Comparison of ENCODE assay signal across 9 mouse cellular contexts in the genomic region with DNA sequence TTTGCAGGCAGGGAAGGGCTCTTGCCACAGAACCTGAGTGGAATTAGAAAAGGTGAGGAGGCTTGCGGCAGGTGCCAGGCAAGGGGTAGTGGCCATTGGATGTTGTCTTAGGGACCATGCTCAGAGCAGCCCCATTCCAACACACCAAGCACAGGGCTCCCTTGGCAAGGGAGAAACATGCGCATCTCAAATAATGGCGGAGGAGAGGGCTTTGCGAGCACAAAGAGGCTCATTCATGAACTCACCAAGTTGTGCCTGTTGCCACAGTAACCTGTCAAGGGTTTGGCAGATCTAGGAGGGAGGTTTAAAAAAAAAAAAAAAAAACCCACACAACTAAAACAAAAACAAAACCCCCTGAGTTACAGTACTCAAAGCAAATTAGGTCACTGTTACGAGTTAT.
DNase-seq lines count a peak whose midpoint lies in the region; ATAC-seq and TF ChIP-seq lines count a peak whose summit lies in the region.
"Had no signal": no experiment of that assay in that cellular context is flagged by ENCODE, and none has a peak within 500 bp of the region (broad histone marks: within the 10 kb centered on the region; RNA-seq: fewer than 3 reads in every experiment).

No protein-coding gene starts in this region.

- intact Hi-C loops in left cerebral cortex, adult 2 months (cut with DNase I), result no loop called here

- no peak overlapping the region for H3K9ac ChIP-seq in embryonic facial prominence, embryonic 15.5 days
- no peak overlapping the region for H3K9ac ChIP-seq in liver, embryonic 11.5 days (ENCODE audit: low read depth, low read length)
- no peak overlapping the region for H3K9ac ChIP-seq in liver, embryonic 12.5 days

- H3K27ac ChIP-seq in left cerebral cortex, adult 2 months, result peak overlapping the region; percentile 74
- no peak overlapping the region for H3K27ac ChIP-seq in embryonic facial prominence, embryonic 15.5 days (replicated peaks)
- peak overlapping the region; percentile 46; the same call in 1 of the 2 replicates for H3K27ac ChIP-seq in olfactory bulb, adult 2 months (ENCODE audit: insufficient read depth, low read depth, low read length)
- H3K27ac ChIP-seq in liver, embryonic 11.5 days (ENCODE audit: low read depth, low read length), result no peak overlapping the region
- H3K27ac ChIP-seq in liver, embryonic 12.5 days, result no peak overlapping the region

- ATAC-seq in embryonic facial prominence, embryonic 15.5 days (ENCODE audit: insufficient number of reproducible peaks, low FRiP score, low TSS enrichment, low read depth), result no peak
- no peak for ATAC-seq in liver, embryonic 11.5 days (replicated peaks; ENCODE audit: low FRiP score)
- no peak for ATAC-seq in liver, embryonic 12.5 days

- WGBS in embryonic facial prominence, embryonic 15.5 days, result 34% methylated on average over 5 of the region's 5 CpGs
- WGBS in olfactory bulb, adult 2 months, result 28% methylated on average over 5 of the region's 5 CpGs
- 77% methylated on average over 5 of the region's 5 CpGs for WGBS in liver, embryonic 11.5 days
- 67% methylated on average over 5 of the region's 5 CpGs for WGBS in liver, embryonic 12.5 days (ENCODE audit: insufficient replicate concordance)

- H3K4me1 ChIP-seq in embryonic facial prominence, embryonic 15.5 days, result 0 out of 2 replicates have a peak, but pooled peaks cover 8% of the 10 kb centered on the region
- peaks cover 17% of the 10 kb centered on the region for H3K4me1 ChIP-seq in olfactory bulb, adult 2 months (ENCODE audit: control insufficient read depth, insufficient read depth, low read length)
- no peaks in the 10 kb centered on the region for H3K4me1 ChIP-seq in liver, embryonic 11.5 days (replicated peaks; ENCODE audit: control insufficient read depth, insufficient read depth, low read length)
- H3K4me1 ChIP-seq in liver, embryonic 12.5 days, result no peaks in the 10 kb centered on the region

- no peaks in the 10 kb centered on the region for H3K36me3 ChIP-seq in embryonic facial prominence, embryonic 15.5 days
- no peaks in the 10 kb centered on the region for H3K36me3 ChIP-seq in liver, embryonic 11.5 days (ENCODE audit: control insufficient read depth, insufficient read depth, low read length)
- H3K36me3 ChIP-seq in liver, embryonic 12.5 days, result no peaks in the 10 kb centered on the region

- peak in 1 of 2 experiments; percentile 31 for DNase-seq in left cerebral cortex, adult 2 months (ENCODE audit: extremely low spot score in 1 of 2, low spot score in 2 of 2)
- no peak for DNase-seq in left cerebral cortex, adult 11 months (ENCODE audit: low spot score)
- peak; percentile 32 to 33 for DNase-seq in left cerebral cortex, adult 9 months (ENCODE audit: low spot score in 2 of 2)
- no peak for DNase-seq in ovary, adult 18-20 months (ENCODE audit: low spot score)
- no peak for DNase-seq in liver, embryonic 11.5 days (ENCODE audit: low spot score)

- no peaks in the 10 kb centered on the region for H3K27me3 ChIP-seq in embryonic facial prominence, embryonic 15.5 days
- H3K27me3 ChIP-seq in liver, embryonic 11.5 days (replicated peaks; ENCODE audit: control insufficient read depth, insufficient read depth, low read length), result no peaks in the 10 kb centered on the region
- no peaks in the 10 kb centered on the region for H3K27me3 ChIP-seq in liver, embryonic 12.5 days (replicated peaks)

- H3K4me2 ChIP-seq in embryonic facial prominence, embryonic 15.5 days (replicated peaks), result 0 out of 2 replicates have a peak overlapping the region, but pooled peaks have one; percentile 21
- no peak overlapping the region for H3K4me2 ChIP-seq in liver, embryonic 11.5 days
- H3K4me2 ChIP-seq in liver, embryonic 12.5 days, result no peak overlapping the region

- H3K9me3 ChIP-seq in embryonic facial prominence, embryonic 15.5 days (replicated peaks), result no peaks in the 10 kb centered on the region
- H3K9me3 ChIP-seq in liver, embryonic 11.5 days (ENCODE audit: control insufficient read depth, low read length), result no peaks in the 10 kb centered on the region
- no peaks in the 10 kb centered on the region for H3K9me3 ChIP-seq in liver, embryonic 12.5 days (replicated peaks)

- no peak overlapping the region for H3K4me3 ChIP-seq in left cerebral cortex, adult 2 months
- no peak overlapping the region for H3K4me3 ChIP-seq in embryonic facial prominence, embryonic 15.5 days (replicated peaks)
- no peak overlapping the region for H3K4me3 ChIP-seq in olfactory bulb, adult 2 months (ENCODE audit: insufficient read depth, low read depth, low read length)
- H3K4me3 ChIP-seq in liver, embryonic 11.5 days (ENCODE audit: low read depth, low read length), result no peak overlapping the region
- no peak overlapping the region for H3K4me3 ChIP-seq in liver, embryonic 12.5 days
- H3K4me3 ChIP-seq: erythroblast, embryonic 14.5 days had no signal

- no peak for TF ChIP-seq CTCF in left cerebral cortex, adult 2 months (IDR thresholded peaks at IDR 0.05)
- TF ChIP-seq CTCF in olfactory bulb, adult 2 months (IDR thresholded peaks at IDR 0.05; ENCODE audit: insufficient read depth, low read depth, low read length), result no peak

- no peak for TF ChIP-seq POLR2A in olfactory bulb, adult 2 months (IDR thresholded peaks at IDR 0.05; ENCODE audit: insufficient read depth, low read depth, low read length)

Comparison
In these comparisons a context has a peak if more than half of its experiments do, and no peak if none do; other contexts are left out.
1. DNase-seq: peak in left cerebral cortex, adult 9 months (2 of 2); none in left cerebral cortex, adult 11 months (single experiment), ovary, adult 18-20 months (single experiment) and liver, embryonic 11.5 days (single experiment).
2. H3K27ac ChIP-seq: peak in left cerebral cortex, adult 2 months (single experiment) and olfactory bulb, adult 2 months (single experiment); none in embryonic facial prominence, embryonic 15.5 days (single experiment), liver, embryonic 11.5 days (single experiment) and liver, embryonic 12.5 days (single experiment).